Mouse (Mus musculus): ENCODE data around the gene Smad6. TPM values are rescaled to one million over a fixed set of nuclear protein-coding genes. Genes with fewer than 3 reads are reported as not detected.

Smad6 gene
- total and polyA plus RNA-seq, 3 experiments, result 0.44 to 1.6 (median 0.98) TPM

DNA sequence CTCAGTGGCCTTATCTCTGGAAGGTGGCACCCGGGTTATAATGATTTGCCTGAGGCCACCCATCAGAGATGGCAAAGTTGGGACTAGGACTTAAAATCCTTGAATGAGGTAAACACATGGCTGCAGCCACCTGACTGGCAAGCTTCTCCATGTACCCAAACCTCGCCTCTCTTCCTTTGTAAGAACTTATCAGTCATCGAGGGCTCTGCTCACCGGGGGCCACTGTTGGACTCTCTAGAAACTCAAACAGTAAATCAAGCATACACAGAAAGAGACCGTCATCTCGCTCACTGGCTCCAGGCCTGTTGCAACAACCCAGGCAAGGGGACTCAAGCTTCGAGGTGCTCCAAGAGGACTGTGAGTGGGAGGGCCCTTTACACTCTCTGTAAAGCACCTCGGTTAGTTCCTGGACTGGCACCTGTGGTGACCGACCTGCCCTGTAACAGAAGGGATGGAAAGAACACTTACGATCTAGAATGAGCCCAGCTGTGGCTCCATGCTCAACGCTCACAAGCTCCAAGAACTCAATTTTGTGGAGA, 64.1 kb downstream of the Smad6 start:
- H3K36me3 ChIP-seq (replicated peaks), result no peaks in the 10 kb centered on the region
- no peak for TF ChIP-seq GATA2 (IDR thresholded peaks at IDR 0.05; ENCODE audit: borderline replicate concordance, low read depth, low read length)
- no peak for TF ChIP-seq POLR2AphosphoS5 (IDR thresholded peaks at IDR 0.05; ENCODE audit: insufficient replicate concordance, low read depth, low read length)
- no peak for TF ChIP-seq TAL1 (conservative IDR thresholded peaks at IDR 0.05; ENCODE audit: low read depth, low read length)
- no peak for TF ChIP-seq CTCF (IDR thresholded peaks at IDR 0.05; ENCODE audit: low read depth, low read length)
- no peak for TF ChIP-seq GATA1 (IDR thresholded peaks at IDR 0.05; ENCODE audit: borderline replicate concordance, low read length)
- H3K4me3 ChIP-seq (ENCODE audit: low read depth, low read length), result no peak overlapping the region
- H3K9me3 ChIP-seq (replicated peaks), result no peaks in the 10 kb centered on the region
- ATAC-seq (ENCODE audit: extremely low read depth, insufficient number of reproducible peaks, low FRiP score, poor library complexity, severe bottlenecking), result no peak
- no peak for DNase-seq (ENCODE audit: low spot score)
- peaks cover 2% of the 10 kb centered on the region; the same call in 1 of the 2 replicates for H3K27me3 ChIP-seq (ENCODE audit: insufficient read depth, low read length)
- H3K4me1 ChIP-seq (ENCODE audit: insufficient read depth, low read depth, low read length), result no peaks in the 10 kb centered on the region

DNA sequence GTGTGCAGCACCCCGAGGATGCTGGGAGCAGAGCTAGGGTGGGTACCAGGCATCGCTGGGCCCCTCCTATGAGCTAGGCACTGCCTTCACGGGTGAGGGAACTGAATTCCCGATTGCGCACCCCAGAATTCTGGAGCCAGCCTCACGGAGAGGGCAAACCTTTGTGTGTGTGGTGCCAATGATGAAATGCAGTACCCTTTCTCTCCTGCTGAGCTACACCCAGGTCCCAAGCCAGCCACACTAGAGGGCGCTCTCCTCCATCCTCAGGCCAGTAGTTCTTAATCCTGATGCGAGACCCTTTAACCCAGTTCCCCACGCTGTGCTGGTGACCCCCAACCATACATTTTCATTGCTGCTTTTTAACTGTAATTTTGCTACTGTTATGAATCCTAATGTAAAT, 65.8 kb downstream of the Smad6 start:
- Histone ChIP-seq H3K9me3 (replicated peaks) (no peaks in the 10 kb centered on the region), H3K36me3 (replicated peaks) (no peaks in the 10 kb centered on the region), H3K4me3 (ENCODE audit: low read depth, low read length) (no peak overlapping the region), H3K4me1 (ENCODE audit: insufficient read depth, low read depth, low read length) (no peaks in the 10 kb centered on the region), H3K27me3 (ENCODE audit: insufficient read depth, low read length) (no peaks in the 10 kb centered on the region; the same call in 1 of the 2 replicates)
- no peak for TF ChIP-seq POLR2AphosphoS5 (IDR thresholded peaks at IDR 0.05; ENCODE audit: insufficient replicate concordance, low read depth, low read length)
- no peak for TF ChIP-seq GATA1 (IDR thresholded peaks at IDR 0.05; ENCODE audit: borderline replicate concordance, low read length)
- peak; percentile 72 for TF ChIP-seq CTCF (IDR thresholded peaks at IDR 0.05; ENCODE audit: low read depth, low read length)
- TF ChIP-seq TAL1 (conservative IDR thresholded peaks at IDR 0.05; ENCODE audit: low read depth, low read length), result no peak
- peak; percentile 47 for DNase-seq (ENCODE audit: low spot score)
- ATAC-seq (ENCODE audit: extremely low read depth, insufficient number of reproducible peaks, low FRiP score, poor library complexity, severe bottlenecking), result no peak

DNA sequence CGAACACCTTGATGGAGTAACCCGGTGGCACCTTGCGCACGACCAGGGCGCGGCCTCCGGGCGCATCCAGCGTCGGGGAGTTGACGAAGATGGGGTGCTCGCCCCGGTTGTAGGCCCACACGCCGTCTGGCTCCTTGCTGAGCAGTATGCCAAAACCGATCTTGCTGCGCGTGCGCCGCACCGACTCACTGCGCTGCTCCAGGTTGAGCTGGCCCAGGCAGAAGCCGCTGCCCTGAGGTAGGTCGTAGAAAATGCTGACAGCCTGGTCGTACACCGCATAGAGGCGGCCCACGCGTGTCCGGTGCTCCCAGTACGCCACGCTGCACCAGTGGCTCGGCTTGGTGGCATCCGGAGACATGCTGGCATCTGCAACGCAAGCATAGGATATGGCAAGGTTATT, 68.2 kb downstream of the Smad6 start:
- Histone ChIP-seq H3K9me3 (replicated peaks) (no peaks in the 10 kb centered on the region), H3K4me3 (ENCODE audit: low read depth, low read length) (no peak overlapping the region), H3K4me1 (ENCODE audit: insufficient read depth, low read depth, low read length) (no peaks in the 10 kb centered on the region), H3K36me3 (replicated peaks) (no peaks in the 10 kb centered on the region), H3K27me3 (ENCODE audit: insufficient read depth, low read length) (peaks cover 3% of the 10 kb centered on the region; the same call in 1 of the 2 replicates)
- ATAC-seq (ENCODE audit: extremely low read depth, insufficient number of reproducible peaks, low FRiP score, poor library complexity, severe bottlenecking) (no peak), DNase-seq (ENCODE audit: low spot score) (no peak)
- no peak for TF ChIP-seq GATA1 (IDR thresholded peaks at IDR 0.05; ENCODE audit: borderline replicate concordance, low read length)
- no peak for TF ChIP-seq GATA2 (IDR thresholded peaks at IDR 0.05; ENCODE audit: borderline replicate concordance, low read depth, low read length)
- no peak for TF ChIP-seq POLR2AphosphoS5 (IDR thresholded peaks at IDR 0.05; ENCODE audit: insufficient replicate concordance, low read depth, low read length)
- no peak for TF ChIP-seq TAL1 (conservative IDR thresholded peaks at IDR 0.05; ENCODE audit: low read depth, low read length)
- no peak for TF ChIP-seq CTCF (IDR thresholded peaks at IDR 0.05; ENCODE audit: low read depth, low read length)

DNA sequence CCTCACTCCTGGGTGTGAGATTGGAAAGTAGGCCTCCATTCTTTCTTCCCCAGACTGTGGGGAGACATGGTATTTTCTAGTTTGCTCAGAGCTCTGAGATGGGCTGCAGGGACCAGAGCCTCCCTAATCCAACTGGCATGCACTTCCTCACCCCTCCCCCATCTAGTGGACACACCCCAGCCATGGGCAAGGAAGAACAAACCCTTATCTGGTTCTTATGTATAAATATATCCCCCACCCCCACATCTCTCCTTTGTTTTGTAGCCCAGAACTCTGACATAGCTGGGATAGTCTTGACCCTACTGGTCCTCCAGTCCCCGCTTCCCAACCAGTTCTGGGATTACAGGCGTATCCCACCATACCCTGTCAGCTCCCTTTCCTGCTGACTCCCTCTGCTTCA, 69.3 kb downstream of the Smad6 start:
- H3K36me3 ChIP-seq (replicated peaks), result no peaks in the 10 kb centered on the region
- H3K4me3 ChIP-seq (ENCODE audit: low read depth, low read length), result no peak overlapping the region
- DNase-seq (ENCODE audit: low spot score) (no peak), ATAC-seq (ENCODE audit: extremely low read depth, insufficient number of reproducible peaks, low FRiP score, poor library complexity, severe bottlenecking) (no peak)
- TF ChIP-seq GATA2 (IDR thresholded peaks at IDR 0.05; ENCODE audit: borderline replicate concordance, low read depth, low read length) (no peak), TAL1 (conservative IDR thresholded peaks at IDR 0.05; ENCODE audit: low read depth, low read length) (no peak), CTCF (IDR thresholded peaks at IDR 0.05; ENCODE audit: low read depth, low read length) (no peak), POLR2AphosphoS5 (IDR thresholded peaks at IDR 0.05; ENCODE audit: insufficient replicate concordance, low read depth, low read length) (no peak), GATA1 (IDR thresholded peaks at IDR 0.05; ENCODE audit: borderline replicate concordance, low read length) (no peak)
- peaks cover 3% of the 10 kb centered on the region; the same call in 1 of the 2 replicates for H3K27me3 ChIP-seq (ENCODE audit: insufficient read depth, low read length)
- no peaks in the 10 kb centered on the region for H3K9me3 ChIP-seq (replicated peaks)
- peaks cover 3% of the 10 kb centered on the region; the same call in 1 of the 2 replicates for H3K4me1 ChIP-seq (ENCODE audit: insufficient read depth, low read depth, low read length)

DNA sequence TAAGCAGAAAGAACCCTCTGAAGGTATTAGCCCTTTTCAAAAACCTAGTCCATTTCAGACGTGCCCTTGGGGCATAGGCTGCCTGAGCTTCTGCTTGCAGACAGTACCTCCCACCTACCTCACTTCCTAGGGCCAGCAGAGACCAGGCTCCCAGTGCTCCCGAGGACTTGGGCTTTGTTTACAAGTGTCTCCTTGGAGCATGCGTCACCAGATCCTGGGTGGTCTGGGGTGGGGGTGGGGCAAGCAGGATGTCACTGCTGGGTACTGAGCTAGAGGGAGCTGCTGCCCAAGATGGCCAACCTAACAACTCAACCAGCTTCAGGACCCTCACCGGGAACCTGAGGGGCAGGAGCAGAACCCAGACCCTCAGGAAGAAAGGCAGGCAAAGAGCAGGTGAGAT, 71.5 kb downstream of the Smad6 start:
- Histone ChIP-seq H3K4me3 (ENCODE audit: low read depth, low read length) (no peak overlapping the region), H3K27me3 (ENCODE audit: insufficient read depth, low read length) (peaks cover 7% of the 10 kb centered on the region; the same call in 1 of the 2 replicates), H3K4me1 (ENCODE audit: insufficient read depth, low read depth, low read length) (peaks cover 3% of the 10 kb centered on the region; the same call in 1 of the 2 replicates), H3K9me3 (replicated peaks) (no peaks in the 10 kb centered on the region), H3K36me3 (replicated peaks) (no peaks in the 10 kb centered on the region)
- DNase-seq (ENCODE audit: low spot score) (no peak), ATAC-seq (ENCODE audit: extremely low read depth, insufficient number of reproducible peaks, low FRiP score, poor library complexity, severe bottlenecking) (no peak)
- TF ChIP-seq POLR2AphosphoS5 (IDR thresholded peaks at IDR 0.05; ENCODE audit: insufficient replicate concordance, low read depth, low read length) (no peak), GATA2 (IDR thresholded peaks at IDR 0.05; ENCODE audit: borderline replicate concordance, low read depth, low read length) (no peak), CTCF (IDR thresholded peaks at IDR 0.05; ENCODE audit: low read depth, low read length) (no peak), TAL1 (conservative IDR thresholded peaks at IDR 0.05; ENCODE audit: low read depth, low read length) (no peak), GATA1 (IDR thresholded peaks at IDR 0.05; ENCODE audit: borderline replicate concordance, low read length) (no peak)

DNA sequence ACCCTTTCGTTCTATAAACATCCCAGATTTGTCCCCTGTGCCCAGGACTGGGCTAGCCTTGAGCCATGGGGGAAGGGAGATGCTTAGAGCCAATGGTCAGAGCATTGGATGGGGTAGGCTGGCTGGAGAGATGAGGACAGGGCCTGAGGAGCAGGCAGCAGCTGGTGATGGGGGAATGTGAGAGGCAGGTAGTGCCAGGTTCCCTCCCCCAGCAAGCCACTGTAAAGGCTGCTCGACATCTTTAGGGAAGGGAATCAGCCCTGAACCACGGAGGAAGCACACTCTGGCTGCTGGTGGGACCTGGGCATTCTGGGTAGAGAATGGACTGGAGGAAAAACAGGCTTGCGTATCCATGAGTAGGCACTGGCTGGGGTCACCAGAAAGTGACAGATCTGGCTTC, 72.5 kb downstream of the Smad6 start:
- Histone ChIP-seq H3K9me3 (replicated peaks) (no peaks in the 10 kb centered on the region), H3K4me3 (ENCODE audit: low read depth, low read length) (no peak overlapping the region), H3K27me3 (ENCODE audit: insufficient read depth, low read length) (peaks cover 12% of the 10 kb centered on the region), H3K36me3 (replicated peaks) (no peaks in the 10 kb centered on the region), H3K4me1 (ENCODE audit: insufficient read depth, low read depth, low read length) (peaks cover 3% of the 10 kb centered on the region; the same call in 1 of the 2 replicates)
- TF ChIP-seq POLR2AphosphoS5 (IDR thresholded peaks at IDR 0.05; ENCODE audit: insufficient replicate concordance, low read depth, low read length), result no peak
- no peak for TF ChIP-seq GATA1 (IDR thresholded peaks at IDR 0.05; ENCODE audit: borderline replicate concordance, low read length)
- TF ChIP-seq GATA2 (IDR thresholded peaks at IDR 0.05; ENCODE audit: borderline replicate concordance, low read depth, low read length), result no peak
- TF ChIP-seq TAL1 (conservative IDR thresholded peaks at IDR 0.05; ENCODE audit: low read depth, low read length), result no peak
- TF ChIP-seq CTCF (IDR thresholded peaks at IDR 0.05; ENCODE audit: low read depth, low read length), result no peak
- ATAC-seq (ENCODE audit: extremely low read depth, insufficient number of reproducible peaks, low FRiP score, poor library complexity, severe bottlenecking) (no peak), DNase-seq (ENCODE audit: low spot score) (no peak)

All from G1E (cell line).